Mouse (Mus musculus) thymus, postnatal 10 days (tissue): ENCODE data around the gene Bpgm.

Source experiments
- DNase-seq, 2 experiments: peaks; one replicate each; pipeline ENCODE4 v3.0.0; 2021; ENCODE audit warnings: low spot score in 2 of 2

The Bpgm gene

DNA sequence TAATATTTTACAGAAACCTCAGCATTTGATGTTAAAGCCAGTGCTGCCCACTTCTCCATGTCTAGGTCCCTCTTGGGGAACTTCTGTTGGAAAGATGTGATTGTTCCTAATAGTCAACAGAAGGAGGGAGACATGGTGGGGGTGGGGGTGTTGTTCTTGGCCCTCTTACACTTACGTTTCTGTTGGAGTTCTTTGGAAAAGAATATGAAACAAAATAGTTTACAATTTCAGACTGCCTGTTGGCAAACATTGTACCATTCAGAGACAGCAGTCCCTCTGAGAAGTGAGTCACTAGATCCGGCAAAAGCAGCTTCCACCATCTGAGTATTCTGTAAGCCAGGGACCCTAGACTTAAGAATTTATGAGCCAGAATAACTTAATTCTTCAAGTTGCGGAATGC lies 54.0 kb downstream of the Bpgm start:
- DNase-seq, result no peak

DNA sequence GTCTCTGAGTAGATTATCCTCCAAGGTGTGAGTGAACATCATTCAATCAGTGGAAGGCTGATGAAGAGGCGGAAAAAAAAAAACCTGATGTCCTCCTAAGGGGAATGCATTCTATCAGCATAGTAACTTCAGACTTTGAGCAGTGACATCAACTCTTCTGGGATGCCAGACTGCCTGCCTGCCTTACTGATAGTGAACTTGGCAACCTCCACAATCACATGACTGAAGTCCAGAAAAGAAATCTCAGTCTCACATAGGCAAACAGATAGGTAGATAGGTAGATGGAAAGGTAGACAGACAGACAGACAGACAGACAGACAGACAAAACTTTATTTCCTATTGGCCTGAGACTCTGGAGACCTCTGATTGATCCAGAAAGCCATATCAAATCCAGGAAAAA lies 57.0 kb downstream of the Bpgm start:
- no peak for DNase-seq

DNA sequence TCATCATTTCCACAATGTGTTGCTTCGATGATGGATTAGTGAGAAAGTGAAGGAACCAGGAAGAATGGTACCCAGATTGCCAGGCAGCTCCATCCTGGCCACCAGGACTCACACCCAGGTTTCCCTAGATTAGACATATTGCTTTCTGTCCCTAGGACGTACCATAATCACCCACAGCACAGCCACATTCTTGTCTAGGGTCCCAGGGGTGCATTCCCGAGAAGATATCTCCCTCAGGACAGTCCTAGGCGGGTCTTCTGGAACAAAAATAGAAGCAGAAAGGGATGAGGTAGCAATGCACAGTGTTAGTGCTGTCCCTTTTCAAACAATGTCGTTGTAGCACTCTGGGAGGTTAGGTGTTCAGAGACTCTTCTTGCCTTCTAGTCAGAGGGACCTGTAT lies 57.9 kb downstream of the Bpgm start:
- no peak for DNase-seq

DNA sequence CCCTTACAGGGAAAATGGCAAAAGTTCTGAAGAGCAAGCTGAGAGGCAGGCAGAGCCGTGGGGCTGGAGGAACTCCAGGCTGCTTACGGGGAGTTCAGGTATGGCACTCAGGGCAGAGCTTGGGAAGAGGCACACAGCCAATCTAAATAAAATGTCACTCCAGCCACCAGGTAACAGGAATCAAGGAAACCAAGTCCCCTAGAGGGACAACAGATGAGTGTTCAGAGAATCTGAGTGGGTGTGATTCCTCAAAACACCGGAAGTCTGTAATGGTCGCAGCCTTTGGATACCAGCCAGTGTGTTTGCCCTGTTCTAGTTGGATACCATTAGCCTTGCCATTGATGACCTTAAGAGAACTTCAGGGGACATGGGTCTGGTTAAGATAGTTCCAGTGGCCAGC lies 66.9 kb downstream of the Bpgm start:
- no peak for DNase-seq

DNA sequence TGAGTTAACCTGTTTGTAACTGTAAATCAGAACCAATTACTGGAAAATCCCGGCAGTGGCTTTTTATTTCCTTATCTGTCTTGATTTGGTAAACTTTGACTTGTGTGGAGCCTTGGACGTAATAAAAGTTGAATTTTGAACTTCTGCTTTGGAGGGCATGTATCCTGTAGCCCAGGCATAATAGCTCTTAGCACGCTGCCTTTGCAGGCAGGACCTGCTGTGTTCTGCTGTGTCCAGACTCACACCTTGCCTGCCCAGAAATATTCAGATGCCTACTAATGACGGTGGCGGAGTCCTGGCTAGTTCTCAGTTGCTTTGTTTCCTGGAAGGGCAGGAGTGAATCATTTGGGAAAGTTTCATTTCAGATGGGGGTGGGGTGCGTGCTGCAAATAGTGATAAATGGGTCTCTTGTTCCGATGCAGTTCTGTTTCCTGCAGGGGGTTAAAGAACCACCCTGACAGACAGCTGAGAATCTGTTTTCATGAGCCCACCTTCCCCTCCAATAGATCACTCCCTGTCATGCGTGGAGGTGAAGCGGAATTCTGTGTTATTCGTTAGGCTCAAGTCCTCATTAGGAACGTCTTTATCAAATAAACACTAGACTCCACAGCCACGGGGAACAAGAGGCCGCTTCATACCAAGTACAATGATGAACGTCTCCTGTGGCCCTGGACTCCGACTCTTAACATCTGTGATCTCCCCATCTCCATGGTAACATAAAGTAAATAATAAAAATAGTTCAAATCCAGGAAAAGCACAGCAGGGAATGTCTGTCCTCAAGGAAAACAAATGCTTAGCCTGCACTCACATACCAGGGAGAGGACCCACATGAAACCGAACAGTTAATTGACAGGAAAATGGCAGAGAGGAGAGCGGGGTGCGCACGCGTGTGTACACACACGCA lies 67.5 kb downstream of the Bpgm start:
- no peak for DNase-seq

DNA sequence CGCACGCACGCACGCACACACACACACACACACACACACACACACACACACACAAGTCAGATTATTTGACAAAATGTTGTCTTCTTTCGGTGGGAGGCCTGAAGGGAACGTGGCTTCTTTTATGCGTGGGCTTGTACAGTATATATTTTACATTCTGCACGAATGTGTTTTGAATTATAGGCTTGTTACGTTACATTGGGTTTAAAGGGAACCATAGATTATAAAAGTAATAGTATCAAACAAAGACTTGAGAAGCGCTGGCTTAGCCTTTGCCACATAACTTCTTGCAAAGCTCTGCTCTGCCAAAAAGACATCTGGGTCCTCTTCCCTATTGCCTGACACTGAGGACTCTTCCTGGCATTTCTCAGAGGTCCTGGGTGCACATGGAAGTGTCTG lies 68.2 kb downstream of the Bpgm start:
- no peak for DNase-seq

DNA sequence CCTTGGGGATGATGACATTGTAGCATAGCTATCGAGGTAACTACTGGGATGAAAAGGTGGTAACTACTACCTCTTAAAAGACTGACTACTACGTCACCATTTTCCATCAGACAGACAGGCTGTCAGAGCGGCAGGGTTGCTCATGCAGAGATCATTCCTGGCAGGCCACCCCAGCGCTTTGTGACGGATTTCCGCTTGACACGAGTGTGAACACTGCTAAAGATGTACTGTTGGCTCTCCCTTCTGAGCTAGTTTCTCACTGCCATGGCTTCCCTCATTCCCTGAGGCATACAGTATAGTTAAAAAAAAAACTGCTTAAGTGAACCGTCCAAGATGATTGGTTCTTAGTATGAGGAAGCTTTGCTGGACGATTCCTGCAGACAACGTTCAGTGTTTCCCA lies 69.3 kb downstream of the Bpgm start:
- no peak for DNase-seq

DNA sequence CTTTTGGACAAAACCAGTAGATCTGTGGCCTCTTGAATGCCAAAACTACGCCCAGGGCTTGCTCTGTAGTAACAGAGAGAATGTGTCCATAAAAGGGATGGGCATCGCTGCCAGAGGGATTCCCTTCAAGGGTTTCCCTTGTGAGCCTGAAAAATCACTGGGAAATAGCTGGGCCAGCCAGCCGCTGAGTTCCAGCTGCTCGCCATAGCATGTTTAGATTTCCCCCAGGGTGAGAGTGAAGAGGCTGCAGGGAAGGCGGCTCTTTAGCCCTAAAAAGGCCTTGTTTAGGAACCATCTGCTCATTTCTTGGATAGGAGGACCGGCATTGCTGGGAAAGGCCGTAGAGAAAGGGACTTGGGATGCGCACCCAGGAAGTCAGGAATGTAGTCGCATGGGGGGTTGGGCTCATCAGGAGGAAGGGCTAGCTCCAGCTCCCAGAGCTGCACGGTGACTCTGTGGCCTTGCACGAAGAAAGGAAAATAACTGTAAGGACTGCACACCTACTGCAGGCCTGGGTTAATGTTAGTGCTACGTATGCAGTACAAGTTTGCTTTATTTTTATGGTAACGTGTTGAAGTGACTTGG lies 72.5 kb downstream of the Bpgm start:
- no peak for DNase-seq

DNA sequence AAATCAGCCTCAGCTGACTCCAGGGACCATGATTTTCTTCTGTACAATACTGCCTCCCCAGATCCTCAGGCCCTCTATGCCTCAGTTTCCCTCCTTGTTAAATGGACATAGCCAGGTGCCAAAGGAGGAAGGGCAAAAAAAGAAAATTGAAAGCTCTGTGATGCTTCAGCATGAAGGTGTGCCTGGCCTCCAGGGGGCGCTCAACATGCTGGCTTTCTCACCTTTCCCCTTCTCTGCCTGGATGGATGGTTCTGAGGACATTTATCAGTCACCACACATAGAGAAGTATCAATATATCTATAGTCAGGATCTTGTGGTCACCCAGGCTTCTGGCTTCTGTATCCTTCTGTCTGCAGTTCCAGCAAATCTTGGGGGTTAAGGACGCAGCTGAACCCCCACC lies 73.0 kb downstream of the Bpgm start:
- DNase-seq, result peak in 1 of 2 experiments; percentile 69

DNA sequence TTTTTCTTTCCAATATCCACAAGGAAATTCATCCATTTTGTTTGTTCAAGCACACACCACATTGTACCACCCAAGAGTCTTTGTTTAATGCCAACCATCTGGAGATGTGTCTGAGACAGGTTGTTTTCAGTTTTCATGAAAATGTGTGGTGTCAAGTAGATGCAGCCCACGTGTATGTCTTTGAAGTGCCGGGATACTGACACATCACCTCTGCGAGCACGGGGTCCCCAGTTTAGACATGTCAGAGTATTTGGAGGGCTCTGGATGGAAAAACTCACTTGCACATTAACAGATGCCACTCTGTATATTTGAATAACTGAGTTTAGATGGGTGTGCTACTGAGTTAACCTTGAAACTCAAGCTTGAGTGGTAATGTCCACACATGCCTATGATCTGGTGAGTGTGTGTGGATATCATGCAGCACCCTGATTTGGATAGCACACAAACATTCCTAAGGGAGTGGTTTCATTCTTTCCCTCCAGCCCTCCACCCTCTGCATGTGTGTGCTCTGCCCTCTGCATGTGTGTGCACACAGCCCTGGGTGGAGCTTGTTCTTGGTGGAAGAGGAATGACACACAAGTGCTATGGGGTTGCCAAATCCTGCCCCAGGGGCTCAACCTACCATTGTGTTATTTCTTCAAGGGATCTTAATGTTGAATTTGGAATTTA lies 76.6 kb downstream of the Bpgm start:
- no peak for DNase-seq

DNA sequence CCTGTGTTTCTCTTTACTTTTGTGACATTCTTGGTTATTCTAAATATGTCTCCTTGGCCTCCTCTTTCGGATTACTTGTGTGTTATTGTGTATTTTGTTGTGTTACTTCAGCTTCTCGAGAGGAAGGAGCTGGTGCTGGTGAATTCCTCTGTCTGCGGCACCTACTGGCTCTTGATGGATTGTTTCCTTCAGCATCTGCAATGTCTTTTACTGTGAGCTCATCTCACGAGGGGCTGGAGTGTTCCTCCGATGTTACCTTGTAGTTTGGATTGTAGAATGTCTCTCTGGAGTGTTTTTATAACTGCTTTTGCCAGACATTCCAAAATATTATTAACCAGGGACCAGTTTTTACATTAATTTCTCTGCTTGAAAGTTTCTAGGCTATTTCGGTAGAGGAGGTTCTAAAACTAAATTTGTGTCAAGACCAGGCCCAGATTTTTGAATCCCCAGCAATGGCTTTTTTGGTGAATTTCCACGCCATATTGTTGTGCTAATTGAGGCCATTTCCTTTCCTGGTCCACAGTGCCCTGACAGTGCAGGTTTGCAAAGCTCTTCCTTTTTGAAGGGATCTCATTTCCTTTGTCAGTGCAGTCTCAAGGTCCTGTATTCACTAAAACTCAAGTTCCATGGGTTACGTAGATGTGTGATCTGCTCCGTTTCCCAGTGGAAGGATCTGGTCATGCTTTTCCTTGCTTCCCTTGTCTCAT lies 78.4 kb downstream of the Bpgm start:
- no peak for DNase-seq
